Mouse (Mus musculus): ENCODE data around the gene Mob1b. TPM values are rescaled to one million over a fixed set of nuclear protein-coding genes. Genes with fewer than 3 reads are reported as not detected.
"Not testable (repeated sequence)": the region's sequence is repeated elsewhere in the genome, so short reads cannot be mapped to it uniquely, and the experiment has no call there.

The Mob1b gene
- polyA plus RNA-seq, 1 experiment from 2014 or later = 18.2 TPM

DNA sequence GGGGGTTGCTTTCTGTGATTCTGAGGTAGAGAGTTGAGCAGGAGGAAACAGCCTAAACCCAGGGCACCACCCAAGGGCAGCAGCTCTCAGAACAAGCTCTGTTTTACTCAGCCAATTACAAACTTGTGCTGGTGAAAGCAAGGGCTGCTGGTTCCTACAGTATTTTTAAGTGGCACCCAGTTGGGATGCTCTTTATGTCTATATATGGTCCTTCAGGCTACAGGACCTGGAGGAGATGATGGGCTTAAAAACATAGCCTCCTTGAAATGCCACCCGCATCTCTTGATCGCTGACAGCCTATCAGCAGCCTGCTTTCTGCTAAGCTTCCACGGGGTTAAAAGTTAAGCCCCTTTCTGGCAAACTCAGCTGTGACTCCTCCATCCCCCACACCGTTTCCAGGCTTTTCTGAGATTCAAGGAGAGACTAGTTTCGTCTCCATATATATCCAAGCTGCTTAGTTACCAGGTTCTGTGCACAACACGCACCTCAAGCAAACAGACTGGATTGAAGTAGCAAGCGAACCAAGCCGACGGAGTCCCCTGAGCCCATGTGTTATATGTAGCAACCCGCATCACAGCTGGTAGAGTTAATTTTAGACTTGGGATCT is 8.9 kb upstream of the Mob1b start:
- Histone ChIP-seq H3K4me2 (no peak overlapping the region), H3K27me3 (no peaks in the 10 kb centered on the region), H3K4me1 (peaks cover 20% of the 10 kb centered on the region), H3K9me3 (no peaks in the 10 kb centered on the region), H3K4me3 (replicated peaks) (no peak overlapping the region), H3K36me3 (replicated peaks) (no peaks in the 10 kb centered on the region), H3K9ac (no peak overlapping the region), H3K27ac (no peak overlapping the region)
- ATAC-seq (ENCODE audit: low FRiP score) = no peak
- 20% methylated on average over 10 of the region's 10 CpGs for WGBS

DNA sequence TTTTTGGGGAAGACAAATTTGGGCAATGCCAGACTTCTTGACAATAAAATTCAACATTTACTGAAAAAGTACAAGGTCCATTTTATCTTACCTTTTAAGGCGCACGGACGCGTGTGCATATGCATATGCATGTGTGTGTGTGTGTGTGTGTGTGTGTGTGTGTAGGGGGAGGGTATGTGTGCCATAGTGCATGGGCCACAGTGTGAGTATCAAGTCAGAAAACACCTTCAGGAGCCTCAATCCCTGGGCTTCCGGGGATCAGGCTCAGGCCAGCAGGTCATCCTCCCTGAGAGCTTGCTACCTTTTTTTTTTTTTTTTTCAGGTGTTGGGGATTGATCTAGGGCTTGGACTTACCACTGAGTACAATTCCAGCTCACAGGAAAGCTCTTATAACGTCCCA is 8.3 kb upstream of the Mob1b start:
- H3K27me3 ChIP-seq = no peaks in the 10 kb centered on the region
- H3K27ac ChIP-seq = no peak overlapping the region
- 68% methylated on average over 6 of the region's 6 CpGs for WGBS
- peaks cover 20% of the 10 kb centered on the region for H3K4me1 ChIP-seq
- ATAC-seq (ENCODE audit: low FRiP score) = no peak
- no peak overlapping the region for H3K4me3 ChIP-seq (replicated peaks)
- no peaks in the 10 kb centered on the region for H3K9me3 ChIP-seq
- H3K4me2 ChIP-seq = no peak overlapping the region
- no peak overlapping the region for H3K9ac ChIP-seq
- no peaks in the 10 kb centered on the region for H3K36me3 ChIP-seq (replicated peaks)

DNA sequence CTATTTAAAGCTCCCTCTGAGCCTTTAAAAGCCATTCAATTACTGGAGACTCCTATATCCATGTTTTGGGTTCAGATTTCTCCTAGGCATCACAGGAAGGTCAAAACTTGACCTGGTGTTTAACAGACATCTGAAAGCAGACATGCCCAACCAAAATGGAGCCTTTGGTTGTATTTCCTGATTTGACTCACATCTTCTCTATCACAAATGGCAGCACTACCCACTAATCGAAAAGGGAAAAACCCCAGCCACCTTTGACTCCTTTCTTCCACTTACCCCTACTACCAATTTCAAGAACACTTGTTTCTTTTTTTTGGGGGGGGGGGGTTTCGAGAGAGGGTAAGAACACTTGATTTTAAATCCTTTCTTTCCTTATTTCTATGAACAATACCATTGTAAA is 3.7 kb upstream of the Mob1b start:
- ATAC-seq (ENCODE audit: low FRiP score) = no peak
- no peak overlapping the region for H3K4me3 ChIP-seq (replicated peaks)
- peaks cover 11% of the 10 kb centered on the region for H3K4me1 ChIP-seq
- H3K9me3 ChIP-seq = no peaks in the 10 kb centered on the region
- H3K27ac ChIP-seq = no peak overlapping the region
- no peak overlapping the region for H3K9ac ChIP-seq
- H3K36me3 ChIP-seq (replicated peaks) = no peaks in the 10 kb centered on the region
- WGBS = 75% methylated on average over 2 of the region's 2 CpGs
- no peaks in the 10 kb centered on the region for H3K27me3 ChIP-seq
- no peak overlapping the region for H3K4me2 ChIP-seq

DNA sequence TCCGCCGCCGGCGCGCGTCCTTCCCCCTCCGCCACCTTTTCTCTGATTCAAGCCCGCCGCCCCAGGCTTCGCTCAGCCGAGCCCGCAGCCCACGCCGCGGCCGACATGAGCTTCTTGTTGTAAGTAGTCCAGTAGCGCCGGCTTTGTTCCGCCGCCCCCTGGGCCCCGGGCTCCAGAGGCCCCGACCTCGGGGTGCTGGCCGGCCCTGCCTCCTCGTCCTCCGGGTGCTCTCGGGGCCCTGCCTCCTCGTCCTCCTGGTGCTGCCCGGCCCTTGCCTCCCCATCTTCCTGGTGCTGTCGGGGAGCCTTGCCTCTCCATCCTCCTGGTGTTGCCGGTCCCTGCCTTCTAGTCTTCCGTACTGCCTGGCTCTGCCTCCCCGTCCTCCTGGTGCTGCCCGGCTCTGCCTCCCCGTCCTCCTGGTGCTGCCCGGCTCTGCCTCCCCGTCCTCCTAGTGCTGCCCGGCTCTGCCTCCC is 384 bp downstream of the Mob1b start:
- Histone ChIP-seq H3K4me3 (replicated peaks) (peak overlapping the region; percentile 97), H3K36me3 (replicated peaks) (no peaks in the 10 kb centered on the region), H3K27me3 (no peaks in the 10 kb centered on the region), H3K4me2 (peak overlapping the region; percentile 96), H3K27ac (peak overlapping the region; percentile 95), H3K4me1 (peaks cover 29% of the 10 kb centered on the region), H3K9ac (peak overlapping the region; percentile 96), H3K9me3 (no peaks in the 10 kb centered on the region)
- under 1% methylated on average over 38 of the region's 38 CpGs for WGBS
- ATAC-seq (ENCODE audit: low FRiP score) = peak; percentile 82

DNA sequence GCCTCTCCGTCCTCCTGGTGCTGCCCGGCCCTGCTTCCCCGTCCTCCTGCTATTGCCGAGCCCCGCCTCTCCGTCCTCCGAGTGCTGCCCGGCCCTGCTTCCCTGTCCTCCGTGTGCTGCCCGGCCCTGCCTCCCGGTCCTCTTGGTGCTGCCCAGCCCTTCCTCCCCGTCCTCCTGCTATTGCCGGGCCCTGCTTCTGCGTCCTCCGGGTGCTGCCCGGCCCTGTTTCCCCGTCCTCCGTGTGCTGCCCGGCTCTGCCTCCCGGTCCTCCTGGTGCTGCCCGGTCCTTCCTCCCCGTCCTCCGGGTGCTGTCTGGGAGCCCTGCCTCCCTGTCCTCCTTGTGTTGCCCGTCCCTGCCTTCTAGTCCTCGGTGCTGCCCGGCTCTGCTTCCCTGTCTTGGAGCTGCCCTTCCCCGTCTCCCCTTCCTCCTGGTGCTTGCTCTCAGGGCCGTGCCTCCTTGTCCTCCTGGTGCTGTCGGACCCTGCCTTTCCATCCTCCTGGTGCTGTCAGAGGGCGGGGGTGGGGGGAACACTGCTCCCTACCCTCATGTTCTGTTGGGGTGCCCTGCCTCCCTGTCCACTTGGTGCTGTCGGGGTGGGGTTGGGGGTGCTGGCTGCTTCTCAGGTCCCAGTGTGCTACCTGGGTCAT is 1.0 kb downstream of the Mob1b start:
- Histone ChIP-seq H3K4me2 (peak overlapping the region; percentile 96), H3K9ac (peak overlapping the region; percentile 96), H3K27me3 (no peaks in the 10 kb centered on the region), H3K36me3 (replicated peaks) (no peaks in the 10 kb centered on the region), H3K9me3 (no peaks in the 10 kb centered on the region), H3K4me3 (replicated peaks) (peak overlapping the region; percentile 97), H3K27ac (peak overlapping the region; percentile 95; the same call in 1 of the 2 replicates), H3K4me1 (peaks cover 29% of the 10 kb centered on the region)
- WGBS = 3% methylated on average over 31 of the region's 31 CpGs
- ATAC-seq (ENCODE audit: low FRiP score) = 0 out of 2 replicates have a peak, but pooled peaks have one; percentile 23

DNA sequence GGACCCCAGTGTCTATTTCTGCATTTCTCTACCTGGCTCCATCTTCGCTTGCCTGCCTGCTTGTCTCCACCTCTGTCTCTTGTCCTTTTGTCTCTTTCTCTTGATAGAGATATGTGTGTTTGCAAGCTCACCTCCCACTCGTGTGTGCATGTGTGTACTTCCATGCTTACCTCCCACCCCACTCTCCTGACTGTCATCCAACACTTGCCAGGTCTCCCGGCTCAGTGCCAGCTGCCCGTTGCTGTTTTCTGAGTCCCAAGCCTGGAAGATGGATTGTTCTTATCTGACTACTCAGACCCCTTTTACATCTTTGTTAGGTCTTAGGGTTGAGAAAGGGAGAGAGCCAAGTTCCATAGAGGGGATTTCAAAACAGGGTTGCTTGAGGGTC is 1.6 kb downstream of the Mob1b start:
- no peak overlapping the region for H3K27ac ChIP-seq
- no peak for ATAC-seq (ENCODE audit: low FRiP score)

DNA sequence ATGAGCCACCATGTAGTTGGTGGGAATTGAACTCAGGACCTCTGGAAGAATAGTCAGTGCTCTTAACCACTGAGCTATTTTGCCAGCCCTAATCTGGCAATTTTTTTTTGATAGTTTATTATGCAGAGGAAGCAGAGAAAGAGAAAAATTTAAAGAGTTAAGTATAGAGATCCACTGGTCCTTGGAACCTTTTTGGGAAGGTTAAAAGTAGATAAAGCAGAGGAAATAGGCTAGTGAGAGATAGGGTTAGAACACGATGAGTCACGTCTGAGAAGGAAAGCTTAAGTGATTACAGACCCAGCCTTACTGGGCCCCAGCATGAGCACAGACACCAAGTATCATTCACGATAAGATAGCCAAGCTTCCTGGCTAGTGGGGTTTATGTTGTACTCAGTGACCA is 3.4 kb downstream of the Mob1b start:
- H3K36me3 ChIP-seq (replicated peaks) = no peaks in the 10 kb centered on the region

More for the DNA sequence above, 1.6 kb downstream of the Mob1b start:
- H3K36me3 ChIP-seq (replicated peaks) = no peaks in the 10 kb centered on the region
- H3K27me3 ChIP-seq = no peaks in the 10 kb centered on the region
- peaks cover 29% of the 10 kb centered on the region for H3K4me1 ChIP-seq
- H3K4me2 ChIP-seq = peak overlapping the region; percentile 96
- H3K9me3 ChIP-seq = no peaks in the 10 kb centered on the region
- peak overlapping the region; percentile 96 for H3K9ac ChIP-seq
- peak overlapping the region; percentile 97 for H3K4me3 ChIP-seq (replicated peaks)
- WGBS = 30% methylated on average over 4 of the region's 4 CpGs

DNA sequence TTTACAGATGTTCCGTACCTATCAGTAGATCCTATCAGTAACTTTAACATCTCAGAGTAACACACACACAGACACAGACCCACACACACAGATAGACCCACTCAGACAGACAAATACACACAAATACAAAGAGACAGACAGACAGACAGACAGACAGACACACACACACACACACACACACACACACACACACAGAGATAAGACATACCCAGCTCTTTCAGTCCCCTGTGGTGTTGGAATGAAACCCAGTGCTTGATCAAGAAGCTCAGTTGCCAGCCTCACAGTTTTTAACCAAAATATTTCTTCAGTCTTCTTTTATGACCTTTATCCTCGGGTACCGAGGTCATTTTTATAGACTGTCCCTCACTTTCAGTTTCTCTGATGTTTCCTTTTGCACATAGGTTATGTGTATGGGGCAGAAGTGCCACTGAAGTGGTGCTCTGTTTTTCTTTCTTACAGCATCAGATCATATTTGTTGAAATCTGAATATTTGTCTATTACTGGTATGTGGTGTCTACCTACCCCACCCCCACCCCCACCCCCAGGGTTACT is 7.0 kb downstream of the Mob1b start:
- H3K9ac ChIP-seq = no peak overlapping the region
- no peak for ATAC-seq (ENCODE audit: low FRiP score)
- no peaks in the 10 kb centered on the region for H3K36me3 ChIP-seq (replicated peaks)
- H3K27me3 ChIP-seq = no peaks in the 10 kb centered on the region
- no peak overlapping the region for H3K4me2 ChIP-seq
- no peak overlapping the region for H3K4me3 ChIP-seq (replicated peaks)
- no peak overlapping the region for H3K27ac ChIP-seq
- H3K4me1 ChIP-seq = peaks cover 14% of the 10 kb centered on the region
- WGBS = 87% methylated on average over 3 of the region's 3 CpGs
- no peaks in the 10 kb centered on the region for H3K9me3 ChIP-seq

More for the DNA sequence above, 3.4 kb downstream of the Mob1b start:
- 78% methylated on average over 3 of the region's 3 CpGs for WGBS
- Histone ChIP-seq H3K9ac (no peak overlapping the region), H3K27me3 (no peaks in the 10 kb centered on the region), H3K4me1 (peaks cover 29% of the 10 kb centered on the region), H3K27ac (no peak overlapping the region), H3K4me3 (replicated peaks) (no peak overlapping the region), H3K9me3 (no peaks in the 10 kb centered on the region), H3K4me2 (no peak overlapping the region)
- ATAC-seq (ENCODE audit: low FRiP score) = no peak

DNA sequence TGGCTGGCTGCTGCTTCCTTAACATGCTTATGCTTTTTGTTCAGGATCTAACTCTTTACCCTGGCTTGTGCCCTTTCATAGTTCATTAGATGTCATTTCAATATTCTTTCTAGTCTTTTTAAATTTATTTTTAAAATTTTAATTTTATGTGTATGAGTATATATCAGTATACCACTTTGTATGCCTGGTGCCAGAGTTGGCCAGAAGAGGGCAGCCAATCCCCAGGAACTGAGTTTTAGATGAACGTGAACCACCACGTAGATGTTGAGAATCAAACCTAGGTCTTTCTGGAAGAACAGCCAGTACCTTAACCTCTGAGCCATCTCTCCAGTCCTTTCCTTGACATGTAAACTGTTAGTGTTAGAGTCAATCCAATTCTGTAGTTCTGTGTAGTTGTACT is 14.1 kb downstream of the Mob1b start:
- Histone ChIP-seq H3K9me3 (no peaks in the 10 kb centered on the region), H3K27me3 (no peaks in the 10 kb centered on the region), H3K4me1 (no peaks in the 10 kb centered on the region), H3K4me2 (no peak overlapping the region), H3K4me3 (replicated peaks) (no peak overlapping the region), H3K27ac (no peak overlapping the region), H3K9ac (no peak overlapping the region), H3K36me3 (replicated peaks) (no peaks in the 10 kb centered on the region)
- WGBS = 94% methylated on average over 2 of the region's 2 CpGs
- no peak for ATAC-seq (ENCODE audit: low FRiP score)

DNA sequence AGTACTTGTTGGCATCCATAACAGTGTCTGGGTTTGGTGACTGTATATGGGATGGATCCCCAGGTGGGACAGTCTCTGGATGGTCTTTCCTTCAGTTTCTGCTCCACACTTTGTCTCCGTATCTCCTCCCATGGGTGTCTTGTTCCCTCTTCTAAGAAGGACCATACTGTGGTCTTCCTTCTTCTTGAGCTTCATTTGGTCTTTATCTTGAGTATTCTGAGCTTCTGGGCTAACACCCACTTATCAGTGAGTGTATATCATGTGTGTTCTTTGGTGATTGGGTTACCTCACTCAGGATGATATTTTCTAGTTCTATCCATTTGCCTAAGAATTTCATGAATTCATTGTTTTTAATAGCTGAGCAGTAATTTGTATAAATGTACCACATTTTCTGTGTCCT is 20.4 kb downstream of the Mob1b start:
- not testable (repeated sequence) for H3K9ac ChIP-seq; H3K27me3 ChIP-seq; H3K36me3 ChIP-seq (replicated peaks); H3K27ac ChIP-seq; ATAC-seq (ENCODE audit: low FRiP score); H3K4me2 ChIP-seq; H3K9me3 ChIP-seq; H3K4me1 ChIP-seq; H3K4me3 ChIP-seq (replicated peaks)
- WGBS = 100% methylated on average over 1 of the region's 1 CpGs

DNA sequence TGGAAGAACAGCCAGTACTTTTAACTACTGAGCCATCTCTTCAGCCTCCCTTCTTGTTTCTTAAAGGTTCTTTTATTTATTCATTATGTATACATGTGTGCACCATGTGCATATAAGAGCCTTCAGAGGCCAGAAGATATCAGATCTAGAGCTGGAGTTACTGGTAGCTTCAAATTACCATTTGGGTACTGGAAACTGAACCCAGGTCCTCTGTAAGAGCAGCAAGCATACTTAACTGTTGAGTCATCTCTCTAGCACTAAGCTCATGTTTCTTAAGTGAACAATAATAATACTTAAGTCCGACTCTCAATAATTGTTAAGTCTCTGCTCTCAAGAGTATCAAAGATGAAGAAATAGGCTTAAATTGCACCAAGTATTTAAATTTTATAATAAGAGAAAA is 27.1 kb downstream of the Mob1b start:
- H3K27ac ChIP-seq = no peak overlapping the region
- H3K4me3 ChIP-seq (replicated peaks) = no peak overlapping the region
- WGBS = 87% methylated on average over 1 of the region's 1 CpGs
- H3K36me3 ChIP-seq (replicated peaks) = peaks cover 12% of the 10 kb centered on the region
- no peaks in the 10 kb centered on the region for H3K9me3 ChIP-seq
- no peaks in the 10 kb centered on the region for H3K4me1 ChIP-seq
- H3K9ac ChIP-seq = no peak overlapping the region
- H3K27me3 ChIP-seq = no peaks in the 10 kb centered on the region
- ATAC-seq (ENCODE audit: low FRiP score) = no peak
- H3K4me2 ChIP-seq = no peak overlapping the region

DNA sequence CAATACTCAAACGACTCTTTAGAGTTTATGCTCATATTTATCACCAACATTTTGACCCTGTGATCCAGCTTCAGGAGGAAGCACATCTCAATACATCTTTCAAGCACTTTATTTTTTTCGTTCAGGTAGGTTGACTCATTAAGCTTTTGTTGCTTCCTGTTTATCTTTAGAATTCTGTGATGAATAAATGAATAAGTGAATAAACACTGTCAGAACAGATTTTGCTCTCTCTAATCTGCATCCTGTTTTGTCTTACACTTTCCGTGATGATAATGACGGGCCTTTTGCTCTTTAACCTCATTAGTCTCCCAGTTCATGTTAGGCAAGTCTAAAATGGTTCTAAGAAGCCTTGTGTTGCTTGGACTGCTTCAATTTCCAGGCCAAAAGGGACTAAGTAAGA is 32.5 kb downstream of the Mob1b start:
- Histone ChIP-seq H3K36me3 (replicated peaks) (0 out of 2 replicates have a peak, but pooled peaks cover 7% of the 10 kb centered on the region), H3K27ac (no peak overlapping the region), H3K9me3 (no peaks in the 10 kb centered on the region), H3K4me2 (no peak overlapping the region), H3K4me3 (replicated peaks) (no peak overlapping the region), H3K9ac (no peak overlapping the region), H3K27me3 (no peaks in the 10 kb centered on the region), H3K4me1 (no peaks in the 10 kb centered on the region)
- 88% methylated on average over 4 of the region's 4 CpGs for WGBS
- no peak for ATAC-seq (ENCODE audit: low FRiP score)

DNA sequence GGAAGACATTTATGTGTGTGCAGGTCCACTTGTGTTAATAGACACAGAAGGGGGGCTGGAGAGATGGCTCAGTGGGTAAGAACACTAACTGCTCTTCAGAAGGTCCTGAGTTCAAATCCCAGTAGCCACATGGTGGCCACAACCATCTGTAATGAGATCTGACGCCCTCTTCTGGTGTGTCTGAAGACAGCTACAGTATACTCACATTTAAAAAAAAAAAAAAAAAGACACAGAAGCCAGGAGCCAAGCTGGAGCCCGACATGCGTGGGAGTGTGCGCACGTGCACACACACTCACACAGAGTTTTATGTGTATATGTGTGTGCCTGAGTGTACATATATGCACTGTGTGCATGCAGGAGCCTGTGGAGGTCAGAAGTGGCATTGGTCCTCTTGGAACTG is 42.0 kb downstream of the Mob1b start:
- H3K36me3 ChIP-seq (replicated peaks) = 0 out of 2 replicates have a peak, but pooled peaks cover 2% of the 10 kb centered on the region
- H3K27me3 ChIP-seq = no peaks in the 10 kb centered on the region
- peaks cover 17% of the 10 kb centered on the region for H3K4me1 ChIP-seq
- no peaks in the 10 kb centered on the region for H3K9me3 ChIP-seq
- no peak overlapping the region for H3K4me3 ChIP-seq (replicated peaks)
- H3K27ac ChIP-seq = no peak overlapping the region
- H3K9ac ChIP-seq = no peak overlapping the region
- no peak overlapping the region for H3K4me2 ChIP-seq
- WGBS = 86% methylated on average over 5 of the region's 5 CpGs
- no peak for ATAC-seq (ENCODE audit: low FRiP score)

Measured in forebrain, embryonic 12.5 days (tissue).